9 mouse cellular contexts compared by ENCODE assay signal in the genomic region with DNA sequence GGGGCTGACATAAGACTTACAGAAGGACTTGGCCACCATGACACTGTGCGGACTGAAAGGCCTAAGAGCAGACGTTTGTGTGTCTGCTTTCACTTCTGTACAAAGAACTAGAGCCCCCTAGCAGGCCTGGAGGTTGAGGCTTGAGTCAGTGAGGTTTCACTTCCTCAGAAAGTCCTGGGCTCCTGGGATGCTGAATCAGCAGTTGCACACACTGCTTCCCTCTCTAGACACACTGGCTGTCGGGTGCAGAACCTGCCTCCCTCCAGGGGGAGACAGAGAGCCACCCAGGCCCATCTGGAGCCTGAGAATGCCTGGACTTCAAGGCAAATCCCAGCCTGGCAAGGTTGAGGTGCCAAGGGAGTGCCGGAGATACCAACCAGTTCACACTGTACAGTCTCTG. TPM values are rescaled to one million over a fixed set of nuclear protein-coding genes. Genes with fewer than 3 reads are reported as not detected.
DNase-seq lines count a peak whose midpoint lies in the region; ATAC-seq lines count a peak whose summit lies in the region.
"Had no signal": no experiment of that assay in that cellular context is flagged by ENCODE, and none has a peak within 500 bp of the region (broad histone marks: within the 10 kb centered on the region; RNA-seq: fewer than 3 reads in every experiment).

No protein-coding gene starts in this region.

- no peaks in the 10 kb centered on the region for H3K9me3 ChIP-seq in liver, embryonic 16.5 days (replicated peaks; ENCODE audit: control insufficient read depth, low read length)

- H3K9ac ChIP-seq in liver, embryonic 16.5 days (ENCODE audit: low read depth, low read length), result no peak overlapping the region

- H3K27ac ChIP-seq in liver, embryonic 16.5 days (ENCODE audit: low read length), result no peak overlapping the region

- no peaks in the 10 kb centered on the region for H3K36me3 ChIP-seq in liver, embryonic 16.5 days (ENCODE audit: control insufficient read depth, insufficient read depth)

- H3K4me3 ChIP-seq in liver, embryonic 16.5 days (ENCODE audit: low read depth, low read length), result no peak overlapping the region
- H3K4me3 ChIP-seq: erythroblast, embryonic 14.5 days had no signal

- H3K4me1 ChIP-seq in liver, embryonic 16.5 days (ENCODE audit: control insufficient read depth, low read depth, low read length), result no peaks in the 10 kb centered on the region

- peak; percentile 35 for ATAC-seq in liver, embryonic 16.5 days (ENCODE audit: low read depth)

- no peaks in the 10 kb centered on the region for H3K27me3 ChIP-seq in liver, embryonic 16.5 days (ENCODE audit: control insufficient read depth, insufficient read depth, low read depth, low read length)

- DNase-seq in 3134 (ENCODE audit: extremely low read depth, insufficient read length, low spot score) (peak; percentile 17), MEL-GATA-1-ER (ENCODE audit: extremely low read depth, low read depth) (peak; percentile 72)
- DNase-seq in cerebellum, adult 9-11 months, result peak; percentile 82
- DNase-seq in heart, adult 8-10 months (ENCODE audit: low spot score), result peak; percentile 74
- peak; percentile 73 to 80 for DNase-seq in kidney, postnatal 25 days
- DNase-seq in retina, postnatal 1 day, result peak; percentile 47
- DNase-seq in thymus, postnatal 36 days, result peak; percentile 45 to 51

- H3K4me2 ChIP-seq in liver, embryonic 16.5 days (ENCODE audit: low read depth, low read length), result no peak overlapping the region

- WGBS in liver, embryonic 16.5 days (ENCODE audit: insufficient replicate concordance), result 31% methylated on average over 4 of the region's 4 CpGs

RNA-seq across cellular contexts. Expression of a gene that starts 3.1 kb away (rescaled TPM):
- under 1 TPM in 1 of 4 experiments, not detected in 3; 0.28 TPM for total RNA-seq in heart, adult 8-10 months (2022)
- 0.55 and 1.7 TPM in 2 replicates for polyA plus RNA-seq in liver, embryonic 16.5 days (2015; fragmentation: Nextera tagmentation; extraction: Ambion mirVana)
- polyA plus RNA-seq: erythroblast, embryonic 14.5 days had no signal

RNA-seq across cellular contexts. Expression of a gene that starts 14.4 kb away (rescaled TPM):
- 1 to 10 TPM in 1 of 4 experiments, under 1 TPM in 3; 0.38 to 2.7 (median 0.51) TPM for total RNA-seq in heart, adult 8-10 months (2022)
- polyA plus RNA-seq in liver, embryonic 16.5 days (2015; fragmentation: Nextera tagmentation; extraction: Ambion mirVana), result 16.1 and 19.9 TPM in 2 replicates
- polyA plus RNA-seq: erythroblast, embryonic 14.5 days had no signal

RNA-seq across cellular contexts. Expression of a gene that starts 38.8 kb away (rescaled TPM):
- 10 to 100 TPM in 3 of 4 experiments, 1 to 10 TPM in 1; 8.6 to 14.1 (median 12.7) TPM for total RNA-seq in heart, adult 8-10 months (2022)
- polyA plus RNA-seq in liver, embryonic 16.5 days (2015; fragmentation: Nextera tagmentation; extraction: Ambion mirVana), result 2.3 and 3.6 TPM in 2 replicates
- polyA plus RNA-seq: erythroblast, embryonic 14.5 days had no signal

Comparison
In these comparisons a context has a peak if more than half of its experiments do, and no peak if none do; other contexts are left out.
1. DNase-seq: peak in every context shown above with its lines; median percentile 82 in cerebellum, adult 9-11 months; 76 in kidney, postnatal 25 days; 74 in heart, adult 8-10 months; 72 in MEL-GATA-1-ER; 48 in thymus, postnatal 36 days; 47 in retina, postnatal 1 day; 17 in 3134.